In the genomic region with DNA sequence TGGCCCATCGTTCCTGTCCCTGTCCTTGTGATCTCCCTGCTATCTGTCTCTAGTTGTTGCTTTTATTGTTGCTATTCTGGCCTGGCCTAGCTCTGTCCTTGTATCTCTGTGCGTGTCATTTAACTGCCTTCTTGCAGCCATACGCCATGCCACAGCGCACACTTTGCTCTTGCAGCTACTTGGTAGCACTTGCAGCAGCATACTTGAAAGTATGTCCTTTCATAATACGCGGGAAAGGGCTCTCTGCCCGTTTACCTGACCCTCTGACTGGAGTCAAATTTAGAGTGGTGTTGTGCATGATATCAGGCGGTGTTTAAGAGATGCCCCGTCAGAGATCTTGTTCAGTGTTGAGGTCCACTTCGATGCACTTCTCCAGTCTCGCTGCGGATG, we compare ENCODE assay signal across 8 mouse cellular contexts. TPM values are rescaled to one million over a fixed set of nuclear protein-coding genes. Genes with fewer than 3 reads are reported as not detected.
DNase-seq lines count a peak whose midpoint lies in the region; ATAC-seq lines count a peak whose summit lies in the region.

No protein-coding gene starts in this region.

- peak overlapping the region; percentile 96 for H3K4me2 ChIP-seq in lung, embryonic 16.5 days (ENCODE audit: low read depth, low read length)
- H3K4me2 ChIP-seq in forebrain, embryonic 13.5 days: peak overlapping the region; percentile 92
- peak overlapping the region; percentile 87 for H3K4me2 ChIP-seq in limb, embryonic 12.5 days
- peak overlapping the region; percentile 87 for H3K4me2 ChIP-seq in neural tube, embryonic 15.5 days

- no peaks in the 10 kb centered on the region for H3K9me3 ChIP-seq in lung, embryonic 16.5 days (ENCODE audit: control insufficient read depth, low read length)
- no peaks in the 10 kb centered on the region for H3K9me3 ChIP-seq in forebrain, embryonic 13.5 days (replicated peaks)
- no peaks in the 10 kb centered on the region for H3K9me3 ChIP-seq in limb, embryonic 12.5 days
- no peaks in the 10 kb centered on the region for H3K9me3 ChIP-seq in neural tube, embryonic 15.5 days (replicated peaks)

- no peaks in the 10 kb centered on the region for H3K27me3 ChIP-seq in lung, embryonic 16.5 days (ENCODE audit: control insufficient read depth, insufficient read depth, low read depth, low read length)
- no peaks in the 10 kb centered on the region for H3K27me3 ChIP-seq in forebrain, embryonic 13.5 days
- no peaks in the 10 kb centered on the region for H3K27me3 ChIP-seq in limb, embryonic 12.5 days
- H3K27me3 ChIP-seq in neural tube, embryonic 15.5 days (replicated peaks): no peaks in the 10 kb centered on the region

- peak overlapping the region; percentile 98 for H3K4me3 ChIP-seq in lung, embryonic 16.5 days (ENCODE audit: low read length)
- peak overlapping the region; percentile 98 for H3K4me3 ChIP-seq in forebrain, embryonic 13.5 days
- H3K4me3 ChIP-seq in limb, embryonic 12.5 days (replicated peaks): peak overlapping the region; percentile 91
- peak overlapping the region; percentile 97 for H3K4me3 ChIP-seq in neural tube, embryonic 15.5 days (replicated peaks)

- H3K36me3 ChIP-seq in lung, embryonic 16.5 days (ENCODE audit: control insufficient read depth, insufficient read depth, low read length): no peaks in the 10 kb centered on the region
- H3K36me3 ChIP-seq in forebrain, embryonic 13.5 days (ENCODE audit: poor library complexity, severe bottlenecking): no peaks in the 10 kb centered on the region
- no peaks in the 10 kb centered on the region for H3K36me3 ChIP-seq in limb, embryonic 12.5 days
- H3K36me3 ChIP-seq in neural tube, embryonic 15.5 days: no peaks in the 10 kb centered on the region

- no peak overlapping the region for H3K27ac ChIP-seq in lung, embryonic 16.5 days (ENCODE audit: low read length)
- no peak overlapping the region for H3K27ac ChIP-seq in forebrain, embryonic 13.5 days
- H3K27ac ChIP-seq in limb, embryonic 12.5 days: no peak overlapping the region
- peak overlapping the region; percentile 61; the same call in 1 of the 2 replicates for H3K27ac ChIP-seq in neural tube, embryonic 15.5 days (replicated peaks)

- WGBS in lung, embryonic 16.5 days: 6% methylated on average over 12 of the region's 12 CpGs
- WGBS in forebrain, embryonic 13.5 days: 13% methylated on average over 12 of the region's 12 CpGs
- 9% methylated on average over 12 of the region's 12 CpGs for WGBS in limb, embryonic 12.5 days
- WGBS in neural tube, embryonic 15.5 days: 10% methylated on average over 12 of the region's 12 CpGs

- peak overlapping the region; percentile 95 for H3K9ac ChIP-seq in lung, embryonic 16.5 days (ENCODE audit: low read length)
- peak overlapping the region; percentile 92 for H3K9ac ChIP-seq in forebrain, embryonic 13.5 days
- peak overlapping the region; percentile 89 for H3K9ac ChIP-seq in limb, embryonic 12.5 days (replicated peaks)
- peak overlapping the region; percentile 96 for H3K9ac ChIP-seq in neural tube, embryonic 15.5 days (replicated peaks)

- no peak for DNase-seq in lung, adult 18-20 months
- no peak for DNase-seq in right cerebral cortex, postnatal 25 days
- no peak for DNase-seq in cerebellum, postnatal 4 days (ENCODE audit: low spot score in 2 of 2)

- peaks cover 5% of the 10 kb centered on the region for H3K4me1 ChIP-seq in lung, embryonic 16.5 days (replicated peaks; ENCODE audit: control insufficient read depth, insufficient read depth, low read length)
- H3K4me1 ChIP-seq in forebrain, embryonic 13.5 days: peaks cover 14% of the 10 kb centered on the region
- peaks cover 8% of the 10 kb centered on the region for H3K4me1 ChIP-seq in limb, embryonic 12.5 days (replicated peaks)
- peaks cover 16% of the 10 kb centered on the region for H3K4me1 ChIP-seq in neural tube, embryonic 15.5 days

- 0 out of 2 replicates have a peak, but pooled peaks have one; percentile 8 for ATAC-seq in lung, embryonic 16.5 days (ENCODE audit: low read depth)
- ATAC-seq in activated CD4-positive, CD25-positive, alpha-beta regulatory T cell, adult 4 months: peak; percentile 4
- no peak; the same call in 1 of the 2 replicates for ATAC-seq in forebrain, embryonic 13.5 days
- ATAC-seq in limb, embryonic 12.5 days (ENCODE audit: insufficient number of reproducible peaks, insufficient read depth, low FRiP score, low TSS enrichment, low read depth): peak; percentile 35; the same call in 1 of the 2 replicates
- ATAC-seq in neural tube, embryonic 15.5 days (ENCODE audit: low FRiP score): peak; percentile 37

RNA-seq across cellular contexts. Expression of a gene that starts 0.6 kb away (rescaled TPM):
- 29.6 and 31.4 TPM in 2 replicates for polyA plus RNA-seq in lung, embryonic 16.5 days (2015; fragmentation: Nextera tagmentation; extraction: Ambion mirVana)
- 10 to 100 TPM; 22.2 to 22.4 TPM for polyA plus RNA-seq in activated CD4-positive, CD25-positive, alpha-beta regulatory T cell, adult 4 months (2017; shearing (Covaris generic))
- 40.0 and 41.6 TPM in 2 replicates for polyA plus RNA-seq in forebrain, embryonic 13.5 days (2015; fragmentation: Nextera tagmentation; extraction: Ambion mirVana)
- polyA plus RNA-seq in limb, embryonic 12.5 days (2016; fragmentation: Nextera tagmentation; extraction: Ambion mirVana): 36.7 and 40.0 TPM in 2 replicates
- 36.5 and 39.3 TPM in 2 replicates for polyA plus RNA-seq in neural tube, embryonic 15.5 days (2015; fragmentation: Nextera tagmentation; extraction: Ambion mirVana)

RNA-seq across cellular contexts. Expression of a gene that starts 35.1 kb away (rescaled TPM):
- 1.4 and 2.4 TPM in 2 replicates for polyA plus RNA-seq in lung, embryonic 16.5 days (2015; fragmentation: Nextera tagmentation; extraction: Ambion mirVana)
- not detected for polyA plus RNA-seq in activated CD4-positive, CD25-positive, alpha-beta regulatory T cell, adult 4 months (2017; shearing (Covaris generic))
- 0.29 and 0.54 TPM in 2 replicates for polyA plus RNA-seq in forebrain, embryonic 13.5 days (2015; fragmentation: Nextera tagmentation; extraction: Ambion mirVana)
- not detected in 2 replicates for polyA plus RNA-seq in limb, embryonic 12.5 days (2016; fragmentation: Nextera tagmentation; extraction: Ambion mirVana)
- 0.64 and 0.90 TPM in 2 replicates for polyA plus RNA-seq in neural tube, embryonic 15.5 days (2015; fragmentation: Nextera tagmentation; extraction: Ambion mirVana)
